Comparison of ENCODE assay signal across 8 mouse cellular contexts in genomic region chr7:109169505-109170440, GRCm38 (mm10). TPM values are rescaled to one million over a fixed set of nuclear protein-coding genes. Genes with fewer than 3 reads are reported as not detected.
DNase-seq lines count a peak whose midpoint lies in the region; ATAC-seq and TF ChIP-seq lines count a peak whose summit lies in the region.

No protein-coding gene starts in this region.

- H3K4me3 ChIP-seq in forebrain, embryonic 16.5 days (replicated peaks; ENCODE audit: low read length), result peak overlapping the region; percentile 74
- H3K4me3 ChIP-seq in intestine, postnatal 0 days (ENCODE audit: low read depth, low read length), result peak overlapping the region; percentile 42
- H3K4me3 ChIP-seq in midbrain, embryonic 12.5 days, result peak overlapping the region; percentile 80

- peak; percentile 9 for ATAC-seq in forebrain, embryonic 16.5 days
- no peak for ATAC-seq in intestine, postnatal 0 days
- peak; percentile 28 for ATAC-seq in midbrain, embryonic 12.5 days (ENCODE audit: low FRiP score, low read depth)

- H3K9ac ChIP-seq in forebrain, embryonic 16.5 days (replicated peaks; ENCODE audit: low read depth, low read length), result peak overlapping the region; percentile 94
- H3K9ac ChIP-seq in intestine, postnatal 0 days (ENCODE audit: low read depth, low read length), result no peak overlapping the region
- peak overlapping the region; percentile 94 for H3K9ac ChIP-seq in midbrain, embryonic 12.5 days (replicated peaks)

- H3K4me2 ChIP-seq in forebrain, embryonic 16.5 days (ENCODE audit: low read length), result peak overlapping the region; percentile 92
- peak overlapping the region; percentile 74 for H3K4me2 ChIP-seq in intestine, postnatal 0 days (replicated peaks; ENCODE audit: low read depth)
- H3K4me2 ChIP-seq in midbrain, embryonic 12.5 days (replicated peaks), result peak overlapping the region; percentile 93

- peaks cover 6% of the 10 kb centered on the region; the same call in 1 of the 2 replicates for H3K27me3 ChIP-seq in forebrain, embryonic 16.5 days (replicated peaks; ENCODE audit: control insufficient read depth, insufficient read depth, low read length)
- peaks cover 57% of the 10 kb centered on the region for H3K27me3 ChIP-seq in intestine, postnatal 0 days (replicated peaks; ENCODE audit: control insufficient read depth, insufficient read depth, low read length)
- peaks cover 26% of the 10 kb centered on the region for H3K27me3 ChIP-seq in midbrain, embryonic 12.5 days

- H3K36me3 ChIP-seq in forebrain, embryonic 16.5 days (ENCODE audit: control insufficient read depth, insufficient read depth), result no peaks in the 10 kb centered on the region
- no peaks in the 10 kb centered on the region for H3K36me3 ChIP-seq in intestine, postnatal 0 days (ENCODE audit: control insufficient read depth, insufficient read depth)
- no peaks in the 10 kb centered on the region for H3K36me3 ChIP-seq in midbrain, embryonic 12.5 days

- peak; percentile 37 for DNase-seq in right cerebral cortex, adult 18-20 months
- DNase-seq in right cerebral cortex, postnatal 25 days, result no peak
- peak; percentile 75 for DNase-seq in cerebellum, adult 9-10 months
- DNase-seq in spleen, postnatal 10 days (ENCODE audit: low spot score in 2 of 2), result no peak
- DNase-seq in thymus, postnatal 14 days, result no peak

- TF ChIP-seq CTCF in intestine, postnatal 0 days (IDR thresholded peaks at IDR 0.05; ENCODE audit: low read depth), result no peak

- peaks cover 69% of the 10 kb centered on the region for H3K4me1 ChIP-seq in forebrain, embryonic 16.5 days (replicated peaks; ENCODE audit: control insufficient read depth, insufficient read depth, low read length)
- H3K4me1 ChIP-seq in intestine, postnatal 0 days (replicated peaks; ENCODE audit: control insufficient read depth, insufficient read depth, low read length), result 0 out of 2 replicates have a peak, but pooled peaks cover 4% of the 10 kb centered on the region
- H3K4me1 ChIP-seq in midbrain, embryonic 12.5 days, result peaks cover 77% of the 10 kb centered on the region

- WGBS in forebrain, embryonic 16.5 days, result under 1% methylated on average over 72 of the region's 72 CpGs
- WGBS in intestine, postnatal 0 days, result under 1% methylated on average over 72 of the region's 72 CpGs
- WGBS in midbrain, embryonic 12.5 days, result under 1% methylated on average over 72 of the region's 72 CpGs

- no peaks in the 10 kb centered on the region for H3K9me3 ChIP-seq in forebrain, embryonic 16.5 days (ENCODE audit: control insufficient read depth, low read length)
- H3K9me3 ChIP-seq in intestine, postnatal 0 days (ENCODE audit: control insufficient read depth), result no peaks in the 10 kb centered on the region
- no peaks in the 10 kb centered on the region for H3K9me3 ChIP-seq in midbrain, embryonic 12.5 days

- peak overlapping the region; percentile 87 for H3K27ac ChIP-seq in forebrain, embryonic 16.5 days (ENCODE audit: low read length)
- H3K27ac ChIP-seq in intestine, postnatal 0 days (ENCODE audit: low read depth, low read length), result no peak overlapping the region
- H3K27ac ChIP-seq in midbrain, embryonic 12.5 days (replicated peaks), result peak overlapping the region; percentile 93

RNA-seq across cellular contexts. Expression of gene Lmo1, which starts 5.2 kb away (rescaled TPM):
- polyA plus RNA-seq in forebrain, embryonic 16.5 days (2015; fragmentation: Nextera tagmentation; extraction: Ambion mirVana), result 64.2 and 82.2 TPM in 2 replicates
- polyA plus RNA-seq in intestine, postnatal 0 days (2015; fragmentation: Nextera tagmentation; extraction: Ambion mirVana), result 2.3 and 2.9 TPM in 2 replicates
- polyA plus RNA-seq in midbrain, embryonic 12.5 days (2016; fragmentation: Nextera tagmentation; extraction: Ambion mirVana), result 149 and 177 TPM in 2 replicates

Comparison
In these comparisons a context has a peak if more than half of its experiments do, and no peak if none do; other contexts are left out.
1. DNase-seq: peak in right cerebral cortex, adult 18-20 months (single experiment) and cerebellum, adult 9-10 months (single experiment); none in right cerebral cortex, postnatal 25 days (single experiment), spleen, postnatal 10 days (0 of 2) and thymus, postnatal 14 days (single experiment).
2. RNA of gene Lmo1, which starts 5.2 kb away (polyA plus RNA-seq): 149 to 177 TPM in midbrain, embryonic 12.5 days and 64.2 to 82.2 TPM in forebrain, embryonic 16.5 days; 2.3 to 2.9 TPM in intestine, postnatal 0 days; every median in the first group is over 10 times any median in the second.
3. Peak in every context shown above with its lines, with median percentiles within 50 percentile points of each other: H3K4me2 ChIP-seq and H3K4me3 ChIP-seq.